Mouse (Mus musculus): ENCODE data around the gene P2ry2.

DNA sequence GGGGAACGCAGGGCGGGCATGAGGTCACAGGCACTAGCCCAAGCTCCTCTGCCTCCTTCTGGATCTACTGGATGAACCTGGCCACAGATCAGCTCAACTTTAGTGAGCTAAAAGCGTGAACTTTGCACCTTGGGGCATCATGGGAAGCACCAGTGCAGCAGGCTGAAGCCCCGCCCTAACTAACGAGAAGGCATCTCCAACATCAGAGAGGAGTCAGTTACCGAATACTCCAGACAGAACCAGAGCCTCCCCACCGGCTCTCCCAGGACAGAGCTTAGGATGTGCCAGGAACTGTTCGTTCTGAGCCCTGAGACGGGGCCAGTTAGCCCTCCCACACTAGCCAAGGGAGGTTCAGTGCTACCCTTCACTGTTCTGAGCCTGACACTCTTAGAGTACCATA lies 44.8 kb downstream of the P2ry2 start:
- TF ChIP-seq ZNF384 (IDR thresholded peaks at IDR 0.05; ENCODE audit: low read depth, low read length), result no peak
- no peak for TF ChIP-seq ZC3H11A (IDR thresholded peaks at IDR 0.05; ENCODE audit: borderline replicate concordance, low read depth, low read length)
- no peak for TF ChIP-seq CHD2 (IDR thresholded peaks at IDR 0.05; ENCODE audit: low read depth, low read length)

All from ES-E14 (cell line).